Mouse (Mus musculus) layer of hippocampus, adult 6 months (tissue): ENCODE results near the gene Wipf3. TPM values are rescaled to one million over a fixed set of nuclear protein-coding genes. Genes with fewer than 3 reads are reported as not detected.

Source experiments
- long read RNA-seq, 2 experiments: library from polyadenylated mRNA; unstranded; transcript quantifications; one replicate each; pipeline ENCODE4 v2.0.0; 2019 to 2020
- polyA plus RNA-seq: library from polyadenylated mRNA; unstranded; fragments of <200 nt; fragmentation: Nextera tagmentation; gene quantifications from 2 replicates; pipeline ENCODE4 v1.2.3, GENCODE M21; 2021

Wipf3 gene
- polyA plus RNA-seq, result 25.3 and 27.9 TPM in 2 replicates
- long read RNA-seq, experiment 1, partial matches to known transcripts, result 4 of 96 reads
- long read RNA-seq, experiment 1, other reads (novel, unspliced or antisense), result 92 of 96 reads
- long read RNA-seq, experiment 2, partial matches to known transcripts, result 124 of 136 reads
- long read RNA-seq, experiment 2, other reads (novel, unspliced or antisense), result 12 of 136 reads

GRCm38 (mm10) chr6:54429447-54430194 lies at the start of gene Wipf3:
TSS of gene Wipf3 (plus strand) at chr6:54429603.

Other genes with a start within 250 kb of the Wipf3 start
- gene Prr15, start 103.8 kb upstream of the Wipf3 start, polyA plus RNA-seq, result 2.5 TPM in 2 replicates
- gene Scrn1, start 136.9 kb downstream of the Wipf3 start, polyA plus RNA-seq, result 44.3 and 52.2 TPM in 2 replicates
- gene Plekha8, start 165.5 kb downstream of the Wipf3 start, polyA plus RNA-seq, result 0.85 and 1.1 TPM in 2 replicates
- gene Fkbp14, start 167.7 kb downstream of the Wipf3 start, polyA plus RNA-seq, result 9.4 and 11.2 TPM in 2 replicates